Mouse (Mus musculus) erythroblast, embryonic 14.5 days (primary cell): ENCODE measurements around the gene Iffo1. TPM values are rescaled to one million over a fixed set of nuclear protein-coding genes. Genes with fewer than 3 reads are reported as not detected.

Experiments used
- H3K27me3 ChIP-seq: 2 replicates; pipeline ENCODE4 v1.6.1; 2012; ENCODE audit warnings: inconsistent platforms; ENCODE audit not compliant: control insufficient read depth
- H3K36me3 ChIP-seq: 2 replicates; pipeline ENCODE4 v1.6.1; 2012; ENCODE audit warnings: mild to moderate bottlenecking, inconsistent platforms; ENCODE audit not compliant: control insufficient read depth
- H3K4me1 ChIP-seq: 2 replicates; pipeline ENCODE4 v1.6.1; 2012; ENCODE audit warnings: inconsistent platforms; ENCODE audit not compliant: control insufficient read depth
- H3K4me3 ChIP-seq: replicated peaks from 2 replicates; pipeline ENCODE3; 2012; ENCODE audit warnings: moderate library complexity, mild to moderate bottlenecking, inconsistent platforms
- H3K9me3 ChIP-seq: 2 replicates; pipeline ENCODE4 v1.6.1; 2012; ENCODE audit warnings: low read length, inconsistent platforms, mixed read lengths; ENCODE audit not compliant: control insufficient read depth
- GATA1 ChIP-seq: IDR thresholded peaks from 2 replicates; pipeline ENCODE4 v1.6.1; 2012; ENCODE audit warnings: low read length, inconsistent platforms, mixed read lengths
- TAL1 ChIP-seq: IDR thresholded peaks from 3 replicates; pipeline ENCODE4 v1.6.1; 2012; ENCODE audit warnings: low read length, inconsistent platforms, mixed read lengths
- polyA plus RNA-seq: library from polyadenylated mRNA; stranded (reverse); fragments of >175 nt; gene quantifications from 2 replicates; pipeline ENCODE4 v1.2.3, GENCODE M21; 2012

The Iffo1 gene
- polyA plus RNA-seq, 1 experiment, result 1.3 TPM

GRCm38 (mm10) chr6:125147329-125147728 is 2.3 kb downstream of the Iffo1 start:
- Histone ChIP-seq H3K27me3 (no peaks in the 10 kb centered on the region), H3K9me3 (no peaks in the 10 kb centered on the region), H3K4me1 (peaks cover 68% of the 10 kb centered on the region), H3K4me3 (no peak overlapping the region), H3K36me3 (peaks cover 64% of the 10 kb centered on the region)
- no peak for TF ChIP-seq TAL1
- TF ChIP-seq GATA1, result no peak

GRCm38 (mm10) chr6:125148251-125148925 is 3.3 kb downstream of the Iffo1 start:
- Histone ChIP-seq H3K9me3 (no peaks in the 10 kb centered on the region), H3K4me1 (peaks cover 77% of the 10 kb centered on the region)

GRCm38 (mm10) chr6:125148926-125149568 is 4.0 kb downstream of the Iffo1 start:
- no peak for TF ChIP-seq TAL1
- TF ChIP-seq GATA1, result no peak
- no peaks in the 10 kb centered on the region for H3K9me3 ChIP-seq
- peaks cover 69% of the 10 kb centered on the region for H3K36me3 ChIP-seq
- no peak overlapping the region for H3K4me3 ChIP-seq
- H3K27me3 ChIP-seq, result no peaks in the 10 kb centered on the region
- H3K4me1 ChIP-seq, result peaks cover 75% of the 10 kb centered on the region

More at GRCm38 (mm10) chr6:125148251-125148925, 3.3 kb downstream of the Iffo1 start:
- no peaks in the 10 kb centered on the region for H3K27me3 ChIP-seq
- H3K36me3 ChIP-seq, result peaks cover 68% of the 10 kb centered on the region
- no peak overlapping the region for H3K4me3 ChIP-seq
- no peak for TF ChIP-seq TAL1
- TF ChIP-seq GATA1, result no peak

GRCm38 (mm10) chr6:125149569-125149950 is 4.5 kb downstream of the Iffo1 start:
- Histone ChIP-seq H3K4me3 (no peak overlapping the region), H3K9me3 (no peaks in the 10 kb centered on the region), H3K36me3 (peaks cover 66% of the 10 kb centered on the region), H3K27me3 (no peaks in the 10 kb centered on the region), H3K4me1 (peaks cover 70% of the 10 kb centered on the region)
- TF ChIP-seq TAL1, result no peak
- TF ChIP-seq GATA1, result no peak

- Histone ChIP-seq H3K4me1 (peaks cover 58% of the 10 kb centered on the region), H3K27me3 (no peaks in the 10 kb centered on the region), H3K9me3 (no peaks in the 10 kb centered on the region), H3K4me3 (no peak overlapping the region), H3K36me3 (peaks cover 80% of the 10 kb centered on the region)
- no peak for TF ChIP-seq GATA1
- no peak for TF ChIP-seq TAL1
Observed at GRCm38 (mm10) chr6:125152212-125153017, 7.4 kb downstream of the Iffo1 start.

GRCm38 (mm10) chr6:125153018-125153389 is 8.0 kb downstream of the Iffo1 start:
- Histone ChIP-seq H3K9me3 (no peaks in the 10 kb centered on the region), H3K4me1 (peaks cover 54% of the 10 kb centered on the region), H3K27me3 (no peaks in the 10 kb centered on the region), H3K36me3 (peaks cover 82% of the 10 kb centered on the region), H3K4me3 (no peak overlapping the region)
- TF ChIP-seq GATA1 (no peak), TAL1 (no peak)

GRCm38 (mm10) chr6:125153682-125154081 is 8.6 kb downstream of the Iffo1 start:
- Histone ChIP-seq H3K36me3 (peaks cover 79% of the 10 kb centered on the region), H3K4me1 (peaks cover 47% of the 10 kb centered on the region), H3K27me3 (no peaks in the 10 kb centered on the region), H3K4me3 (no peak overlapping the region), H3K9me3 (no peaks in the 10 kb centered on the region)
- TF ChIP-seq TAL1 (no peak), GATA1 (no peak)

GRCm38 (mm10) chr6:125154550-125154949 is 9.5 kb downstream of the Iffo1 start:
- Histone ChIP-seq H3K36me3 (peaks cover 79% of the 10 kb centered on the region), H3K9me3 (no peaks in the 10 kb centered on the region), H3K4me3 (no peak overlapping the region), H3K27me3 (no peaks in the 10 kb centered on the region), H3K4me1 (peaks cover 43% of the 10 kb centered on the region)
- no peak for TF ChIP-seq TAL1
- TF ChIP-seq GATA1, result no peak

GRCm38 (mm10) chr6:125155262-125155661 is 10.2 kb downstream of the Iffo1 start:
- no peak overlapping the region for H3K4me3 ChIP-seq
- H3K4me1 ChIP-seq, result peaks cover 46% of the 10 kb centered on the region
- TF ChIP-seq TAL1, result no peak
- no peak for TF ChIP-seq GATA1
- no peaks in the 10 kb centered on the region for H3K9me3 ChIP-seq
- H3K27me3 ChIP-seq, result no peaks in the 10 kb centered on the region
- peaks cover 83% of the 10 kb centered on the region for H3K36me3 ChIP-seq
